In genomic region chr11:112501781-112502180, GRCm38 (mm10) we compare ENCODE assay signal across 10 mouse cellular contexts.
DNase-seq lines count a peak whose midpoint lies in the region; ATAC-seq and TF ChIP-seq lines count a peak whose summit lies in the region.
"Had no signal": no experiment of that assay in that cellular context is flagged by ENCODE, and none has a peak within 500 bp of the region (broad histone marks: within the 10 kb centered on the region; RNA-seq: fewer than 3 reads in every experiment).

No protein-coding gene starts in this region.

- no peak overlapping the region for H3K4me2 ChIP-seq in embryonic facial prominence, embryonic 12.5 days (replicated peaks)
- no peak overlapping the region for H3K4me2 ChIP-seq in hindbrain, postnatal 0 days (ENCODE audit: low read depth, low read length)
- H3K4me2 ChIP-seq in myocyte (ENCODE audit: low read depth): peak overlapping the region; percentile 27
- H3K4me2 ChIP-seq: embryonic facial prominence, embryonic 13.5 days; limb, embryonic 13.5 days had no signal

- no peak overlapping the region for H3K9ac ChIP-seq in embryonic facial prominence, embryonic 12.5 days
- 0 out of 2 replicates have a peak overlapping the region, but pooled peaks have one; percentile 9 for H3K9ac ChIP-seq in hindbrain, postnatal 0 days (replicated peaks; ENCODE audit: low read length)
- H3K9ac ChIP-seq: embryonic facial prominence, embryonic 13.5 days; limb, embryonic 13.5 days had no signal

- no peaks in the 10 kb centered on the region for H3K36me3 ChIP-seq in embryonic facial prominence, embryonic 12.5 days
- H3K36me3 ChIP-seq in hindbrain, postnatal 0 days (ENCODE audit: insufficient read depth, low read length): no peaks in the 10 kb centered on the region
- no peaks in the 10 kb centered on the region for H3K36me3 ChIP-seq in myocyte (ENCODE audit: control insufficient read depth, insufficient read depth)
- H3K36me3 ChIP-seq: embryonic facial prominence, embryonic 13.5 days; limb, embryonic 13.5 days had no signal

- no peak for TF ChIP-seq POLR2A in myocyte (IDR thresholded peaks at IDR 0.05; ENCODE audit: insufficient read length, low read depth)
- no peak for TF ChIP-seq POLR2A in lung, adult 2 months (IDR thresholded peaks at IDR 0.05; ENCODE audit: borderline replicate concordance, extremely low read depth, low read depth, low read length)

- no peak overlapping the region for H3K4me3 ChIP-seq in embryonic facial prominence, embryonic 12.5 days
- no peak overlapping the region for H3K4me3 ChIP-seq in hindbrain, postnatal 0 days (ENCODE audit: low read length)
- H3K4me3 ChIP-seq in myocyte: no peak overlapping the region
- H3K4me3 ChIP-seq in lung, adult 2 months (replicated peaks; ENCODE audit: extremely low read depth, low read depth, low read length): no peak overlapping the region
- H3K4me3 ChIP-seq: embryonic facial prominence, embryonic 13.5 days; limb, embryonic 13.5 days had no signal

- ATAC-seq in embryonic facial prominence, embryonic 12.5 days (ENCODE audit: insufficient number of reproducible peaks, insufficient read depth, low FRiP score, low TSS enrichment): peak; percentile 85
- peak; percentile 87; the same call in 1 of the 2 replicates for ATAC-seq in hindbrain, postnatal 0 days

- WGBS in embryonic facial prominence, embryonic 12.5 days: 12% methylated on average over 5 of the region's 5 CpGs
- 7% methylated on average over 5 of the region's 5 CpGs for WGBS in hindbrain, postnatal 0 days
- WGBS in lung, adult 2 months: 26% methylated on average over 5 of the region's 5 CpGs

- H3K9me3 ChIP-seq in embryonic facial prominence, embryonic 12.5 days: no peaks in the 10 kb centered on the region
- no peaks in the 10 kb centered on the region for H3K9me3 ChIP-seq in hindbrain, postnatal 0 days (ENCODE audit: low read length)
- H3K9me3 ChIP-seq: embryonic facial prominence, embryonic 13.5 days; limb, embryonic 13.5 days had no signal

- peaks cover 10% of the 10 kb centered on the region for H3K4me1 ChIP-seq in embryonic facial prominence, embryonic 12.5 days
- no peaks in the 10 kb centered on the region for H3K4me1 ChIP-seq in hindbrain, postnatal 0 days (ENCODE audit: insufficient read depth, low read length)
- H3K4me1 ChIP-seq in lung, adult 2 months (ENCODE audit: control insufficient read depth, insufficient read depth, low read length): no peaks in the 10 kb centered on the region

- H3K27me3 ChIP-seq in embryonic facial prominence, embryonic 12.5 days: no peaks in the 10 kb centered on the region
- no peaks in the 10 kb centered on the region for H3K27me3 ChIP-seq in hindbrain, postnatal 0 days (ENCODE audit: insufficient read depth, low read length)
- no peaks in the 10 kb centered on the region for H3K27me3 ChIP-seq in myocyte (ENCODE audit: control insufficient read depth, insufficient read depth, insufficient read length)
- H3K27me3 ChIP-seq: embryonic facial prominence, embryonic 13.5 days; limb, embryonic 13.5 days had no signal

- no peak overlapping the region for H3K27ac ChIP-seq in embryonic facial prominence, embryonic 12.5 days
- H3K27ac ChIP-seq in hindbrain, postnatal 0 days: peak overlapping the region; percentile 34; the same call in 1 of the 2 replicates
- H3K27ac ChIP-seq: embryonic facial prominence, embryonic 13.5 days; limb, embryonic 13.5 days had no signal

- DNase-seq in NIH3T3 (ENCODE audit: low read depth): peak; percentile 26
- DNase-seq in hindbrain, postnatal 0 days (ENCODE audit: low spot score): peak; percentile 71
- no peak for DNase-seq in adrenal gland, adult (ENCODE audit: inconsistent age in 2 of 2, low spot score in 1 of 2)
- no peak for DNase-seq in B cell, adult 2 months
- DNase-seq in lung, adult 2 months: no peak
- no peak for DNase-seq in kidney, adult 8-10 months

- TF ChIP-seq CTCF in hindbrain, postnatal 0 days (IDR thresholded peaks at IDR 0.05; ENCODE audit: low read depth): no peak
- TF ChIP-seq CTCF in lung, adult 2 months (IDR thresholded peaks at IDR 0.05; ENCODE audit: insufficient read depth, low read length): no peak

- no peak overlapping the region for H3ac ChIP-seq in myocyte (ENCODE audit: control insufficient read depth, insufficient read length)

- no peaks in the 10 kb centered on the region for H3K79me2 ChIP-seq in myocyte (ENCODE audit: control insufficient read depth, insufficient read depth)

TF ChIP-seq in myocyte, 11 proteins besides CTCF, POLR2A, EP300 and RAD21:
- TF ChIP-seq USF1 (IDR thresholded peaks at IDR 0.05; ENCODE audit: low read depth) (no peak), TCF12 (IDR thresholded peaks at IDR 0.05; ENCODE audit: insufficient read depth, poor library complexity, severe bottlenecking) (no peak), MYOD1 (IDR thresholded peaks at IDR 0.05; ENCODE audit: control insufficient read depth in 1 of 3, insufficient read length in 2 of 3, low read depth in 2 of 3) (no peak), MAX (IDR thresholded peaks at IDR 0.05; ENCODE audit: low read depth) (no peak), POLR2AphosphoS2 (IDR thresholded peaks at IDR 0.05; ENCODE audit: insufficient read length, low read depth) (no peak), E2F4 (IDR thresholded peaks at IDR 0.05; ENCODE audit: insufficient read depth) (no peak), CEBPB (IDR thresholded peaks at IDR 0.05; ENCODE audit: insufficient read depth, poor library complexity, severe bottlenecking) (no peak), REST (IDR thresholded peaks at IDR 0.05; ENCODE audit: insufficient read depth, insufficient read length) (no peak), SRF (IDR thresholded peaks at IDR 0.05; ENCODE audit: control insufficient read depth, insufficient read length, low read depth) (no peak), MYOG (IDR thresholded peaks at IDR 0.05; ENCODE audit: control insufficient read depth in 1 of 3, insufficient read depth in 1 of 3, insufficient read length in 2 of 3, low read depth in 2 of 3) (no peak), TCF3 (IDR thresholded peaks at IDR 0.05; ENCODE audit: insufficient read length, low read depth) (no peak)

Comparison
In these comparisons a context has a peak if more than half of its experiments do, and no peak if none do; other contexts are left out.
1. DNase-seq: peak in NIH3T3 (single experiment) and hindbrain, postnatal 0 days (single experiment); none in adrenal gland, adult (0 of 2), B cell, adult 2 months (0 of 2), lung, adult 2 months (single experiment) and kidney, adult 8-10 months (0 of 2).